Mouse (Mus musculus): ENCODE results near the gene Elp4. TPM values are rescaled to one million over a fixed set of nuclear protein-coding genes. Genes with fewer than 3 reads are reported as not detected.

Gene Elp4
- polyA plus RNA-seq, 1 experiment: 11.3 TPM

GRCm38 (mm10) chr2:105815170-105815569 lies 89.2 kb downstream of the Elp4 start:
- Histone ChIP-seq H3K27me3 (ENCODE audit: control insufficient read depth, insufficient read depth, insufficient read length) (no peaks in the 10 kb centered on the region), H3K79me2 (ENCODE audit: control insufficient read depth, insufficient read depth) (no peaks in the 10 kb centered on the region), H3K36me3 (ENCODE audit: control insufficient read depth, insufficient read depth) (no peaks in the 10 kb centered on the region), H3K4me3 (no peak overlapping the region), H3K4me2 (ENCODE audit: low read depth) (no peak overlapping the region), H3ac (ENCODE audit: control insufficient read depth, insufficient read length) (no peak overlapping the region)
- TF ChIP-seq MYOD1 (IDR thresholded peaks at IDR 0.05; ENCODE audit: control insufficient read depth in 1 of 3, insufficient read length in 2 of 3, low read depth in 2 of 3) (no peak), E2F4 (IDR thresholded peaks at IDR 0.05; ENCODE audit: insufficient read depth) (no peak), POLR2AphosphoS2 (IDR thresholded peaks at IDR 0.05; ENCODE audit: insufficient read length, low read depth) (no peak), MAX (IDR thresholded peaks at IDR 0.05; ENCODE audit: low read depth) (no peak), TCF3 (IDR thresholded peaks at IDR 0.05; ENCODE audit: insufficient read length, low read depth) (no peak), TCF12 (IDR thresholded peaks at IDR 0.05; ENCODE audit: insufficient read depth, poor library complexity, severe bottlenecking) (no peak), USF1 (IDR thresholded peaks at IDR 0.05; ENCODE audit: low read depth) (no peak), REST (IDR thresholded peaks at IDR 0.05; ENCODE audit: insufficient read depth, insufficient read length) (no peak), POLR2A (IDR thresholded peaks at IDR 0.05; ENCODE audit: insufficient read length, low read depth) (no peak), MYOG (IDR thresholded peaks at IDR 0.05; ENCODE audit: control insufficient read depth in 1 of 3, insufficient read depth in 1 of 3, insufficient read length in 2 of 3, low read depth in 2 of 3) (no peak), CEBPB (IDR thresholded peaks at IDR 0.05; ENCODE audit: insufficient read depth, poor library complexity, severe bottlenecking) (no peak)

- Histone ChIP-seq H3K79me2 (ENCODE audit: control insufficient read depth, insufficient read depth) (no peaks in the 10 kb centered on the region), H3K36me3 (ENCODE audit: control insufficient read depth, insufficient read depth) (no peaks in the 10 kb centered on the region), H3K4me2 (ENCODE audit: low read depth) (no peak overlapping the region), H3ac (ENCODE audit: control insufficient read depth, insufficient read length) (no peak overlapping the region), H3K4me3 (no peak overlapping the region), H3K27me3 (ENCODE audit: control insufficient read depth, insufficient read depth, insufficient read length) (no peaks in the 10 kb centered on the region)
- TF ChIP-seq MYOG (IDR thresholded peaks at IDR 0.05; ENCODE audit: control insufficient read depth in 1 of 3, insufficient read depth in 1 of 3, insufficient read length in 2 of 3, low read depth in 2 of 3) (no peak), POLR2A (IDR thresholded peaks at IDR 0.05; ENCODE audit: insufficient read length, low read depth) (no peak), MAX (IDR thresholded peaks at IDR 0.05; ENCODE audit: low read depth) (no peak), TCF12 (IDR thresholded peaks at IDR 0.05; ENCODE audit: insufficient read depth, poor library complexity, severe bottlenecking) (no peak), E2F4 (IDR thresholded peaks at IDR 0.05; ENCODE audit: insufficient read depth) (no peak), REST (IDR thresholded peaks at IDR 0.05; ENCODE audit: insufficient read depth, insufficient read length) (no peak), TCF3 (IDR thresholded peaks at IDR 0.05; ENCODE audit: insufficient read length, low read depth) (no peak)
These were observed 91.3 kb downstream of the Elp4 start for GRCm38 (mm10) chr2:105813041-105813440.

GRCm38 (mm10) chr2:105810286-105810685 lies 94.1 kb downstream of the Elp4 start:
- no peak overlapping the region for H3K4me3 ChIP-seq
- no peaks in the 10 kb centered on the region for H3K36me3 ChIP-seq (ENCODE audit: control insufficient read depth, insufficient read depth)
- TF ChIP-seq SRF (IDR thresholded peaks at IDR 0.05; ENCODE audit: control insufficient read depth, insufficient read length, low read depth): no peak
- no peak for TF ChIP-seq POLR2AphosphoS2 (IDR thresholded peaks at IDR 0.05; ENCODE audit: insufficient read length, low read depth)
- no peak for TF ChIP-seq REST (IDR thresholded peaks at IDR 0.05; ENCODE audit: insufficient read depth, insufficient read length)
- no peak for TF ChIP-seq TCF3 (IDR thresholded peaks at IDR 0.05; ENCODE audit: insufficient read length, low read depth)
- no peak for TF ChIP-seq MYOD1 (IDR thresholded peaks at IDR 0.05; ENCODE audit: control insufficient read depth in 1 of 3, insufficient read length in 2 of 3, low read depth in 2 of 3)
- no peak for TF ChIP-seq USF1 (IDR thresholded peaks at IDR 0.05; ENCODE audit: low read depth)
- TF ChIP-seq E2F4 (IDR thresholded peaks at IDR 0.05; ENCODE audit: insufficient read depth): no peak
- TF ChIP-seq MYOG (IDR thresholded peaks at IDR 0.05; ENCODE audit: control insufficient read depth in 1 of 3, insufficient read depth in 1 of 3, insufficient read length in 2 of 3, low read depth in 2 of 3): no peak
- TF ChIP-seq POLR2A (IDR thresholded peaks at IDR 0.05; ENCODE audit: insufficient read length, low read depth): no peak
- no peak for TF ChIP-seq CEBPB (IDR thresholded peaks at IDR 0.05; ENCODE audit: insufficient read depth, poor library complexity, severe bottlenecking)
- no peak for TF ChIP-seq TCF12 (IDR thresholded peaks at IDR 0.05; ENCODE audit: insufficient read depth, poor library complexity, severe bottlenecking)
- no peak for TF ChIP-seq MAX (IDR thresholded peaks at IDR 0.05; ENCODE audit: low read depth)
- no peaks in the 10 kb centered on the region for H3K27me3 ChIP-seq (ENCODE audit: control insufficient read depth, insufficient read depth, insufficient read length)
- H3ac ChIP-seq (ENCODE audit: control insufficient read depth, insufficient read length): no peak overlapping the region
- H3K4me2 ChIP-seq (ENCODE audit: low read depth): no peak overlapping the region
- no peaks in the 10 kb centered on the region for H3K79me2 ChIP-seq (ENCODE audit: control insufficient read depth, insufficient read depth)

- Histone ChIP-seq H3K36me3 (ENCODE audit: control insufficient read depth, insufficient read depth) (no peaks in the 10 kb centered on the region), H3K79me2 (ENCODE audit: control insufficient read depth, insufficient read depth) (no peaks in the 10 kb centered on the region), H3K4me3 (no peak overlapping the region), H3K27me3 (ENCODE audit: control insufficient read depth, insufficient read depth, insufficient read length) (no peaks in the 10 kb centered on the region), H3ac (ENCODE audit: control insufficient read depth, insufficient read length) (no peak overlapping the region), H3K4me2 (ENCODE audit: low read depth) (no peak overlapping the region)
- TF ChIP-seq TCF12 (IDR thresholded peaks at IDR 0.05; ENCODE audit: insufficient read depth, poor library complexity, severe bottlenecking) (no peak), CEBPB (IDR thresholded peaks at IDR 0.05; ENCODE audit: insufficient read depth, poor library complexity, severe bottlenecking) (no peak), MYOD1 (IDR thresholded peaks at IDR 0.05; ENCODE audit: control insufficient read depth in 1 of 3, insufficient read length in 2 of 3, low read depth in 2 of 3) (no peak), TCF3 (IDR thresholded peaks at IDR 0.05; ENCODE audit: insufficient read length, low read depth) (no peak)
These were observed 97.8 kb downstream of the Elp4 start for GRCm38 (mm10) chr2:105806571-105806970.

GRCm38 (mm10) chr2:105806047-105806446 lies 98.3 kb downstream of the Elp4 start:
- TF ChIP-seq POLR2AphosphoS2 (IDR thresholded peaks at IDR 0.05; ENCODE audit: insufficient read length, low read depth) (no peak), POLR2A (IDR thresholded peaks at IDR 0.05; ENCODE audit: insufficient read length, low read depth) (no peak), MYOG (IDR thresholded peaks at IDR 0.05; ENCODE audit: control insufficient read depth in 1 of 3, insufficient read depth in 1 of 3, insufficient read length in 2 of 3, low read depth in 2 of 3) (no peak), MYOD1 (IDR thresholded peaks at IDR 0.05; ENCODE audit: control insufficient read depth in 1 of 3, insufficient read length in 2 of 3, low read depth in 2 of 3) (no peak), CEBPB (IDR thresholded peaks at IDR 0.05; ENCODE audit: insufficient read depth, poor library complexity, severe bottlenecking) (no peak), SRF (IDR thresholded peaks at IDR 0.05; ENCODE audit: control insufficient read depth, insufficient read length, low read depth) (no peak), TCF3 (IDR thresholded peaks at IDR 0.05; ENCODE audit: insufficient read length, low read depth) (no peak), E2F4 (IDR thresholded peaks at IDR 0.05; ENCODE audit: insufficient read depth) (no peak), REST (IDR thresholded peaks at IDR 0.05; ENCODE audit: insufficient read depth, insufficient read length) (no peak), MAX (IDR thresholded peaks at IDR 0.05; ENCODE audit: low read depth) (no peak), USF1 (IDR thresholded peaks at IDR 0.05; ENCODE audit: low read depth) (no peak), TCF12 (IDR thresholded peaks at IDR 0.05; ENCODE audit: insufficient read depth, poor library complexity, severe bottlenecking) (no peak)
- no peaks in the 10 kb centered on the region for H3K36me3 ChIP-seq (ENCODE audit: control insufficient read depth, insufficient read depth)

More at GRCm38 (mm10) chr2:105806047-105806446, 98.3 kb downstream of the Elp4 start:
- Histone ChIP-seq H3K4me2 (ENCODE audit: low read depth) (no peak overlapping the region), H3K4me3 (no peak overlapping the region), H3ac (ENCODE audit: control insufficient read depth, insufficient read length) (no peak overlapping the region), H3K27me3 (ENCODE audit: control insufficient read depth, insufficient read depth, insufficient read length) (no peaks in the 10 kb centered on the region), H3K79me2 (ENCODE audit: control insufficient read depth, insufficient read depth) (no peaks in the 10 kb centered on the region)

Measured in myocyte (in vitro differentiated cells).